Mouse (Mus musculus): Measurements from ENCODE around the gene Ccr10.

DNA sequence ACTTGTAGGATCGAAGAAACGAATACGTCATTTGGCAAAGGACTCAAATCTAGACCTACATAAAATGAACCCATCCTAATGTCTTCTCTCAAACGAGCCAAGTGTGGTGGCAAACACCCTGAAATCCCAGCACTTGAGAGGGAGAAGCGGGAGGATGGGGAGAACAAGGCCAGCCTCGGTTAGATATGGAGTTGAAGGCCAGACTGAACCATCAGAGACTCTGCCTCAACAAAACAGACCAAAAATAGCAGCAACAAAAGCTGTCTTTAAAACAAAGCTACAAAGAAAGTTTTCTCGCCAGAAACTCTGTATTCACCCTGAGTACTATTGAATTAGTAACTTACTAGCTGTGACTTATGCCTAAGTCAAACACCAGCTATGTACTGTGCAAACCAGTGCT is 38.2 kb downstream of the Ccr10 start:
- TF ChIP-seq POLR2A (IDR thresholded peaks at IDR 0.05; ENCODE audit: extremely low read depth, insufficient read depth, low read length): no peak
- TF ChIP-seq CTCF (IDR thresholded peaks at IDR 0.05; ENCODE audit: extremely low read depth, insufficient read depth, low read length): no peak

Data from cortical plate, adult 2 months (tissue).